Mouse (Mus musculus) gastrocnemius, postnatal 36 days (tissue): ENCODE results near the gene Hist1h4j. TPM values are rescaled to one million over a fixed set of nuclear protein-coding genes. Genes with fewer than 3 reads are reported as not detected.

Experiments
- DNase-seq, 2 experiments: peaks; one replicate each; pipeline ENCODE4 v3.0.0; 2022
- intact Hi-C: fragments of 180-260 bp; cut with DNase I; formaldehyde crosslinking; loops from one replicate; pipeline ENCODE4 v1.15.1; 2025
- microRNA-seq, 2 experiments: library from miRNA; unstranded; fragments of <30 nt; microRNA quantifications; one replicate each; pipeline ENCODE4 v1.2.0; 2021
- total RNA-seq, 2 experiments: library from RNA; stranded (reverse); gene quantifications; 2 replicates each; pipeline ENCODE4 v1.2.3; 2021

Gene Hist1h4j
- total RNA-seq, 2 experiments from 2014 or later = 2.0 to 3.2 TPM

- DNase-seq = peak; percentile 43 to 55
- intact Hi-C loops = loop anchor here (5.0 kb wide), 1 partner anchor 47 kb away; no protein-coding TSS in a partner anchor
Observed at GRCm38 (mm10) chr13:21778814-21779766, 44.2 kb downstream of the Hist1h4j start.

DNA sequence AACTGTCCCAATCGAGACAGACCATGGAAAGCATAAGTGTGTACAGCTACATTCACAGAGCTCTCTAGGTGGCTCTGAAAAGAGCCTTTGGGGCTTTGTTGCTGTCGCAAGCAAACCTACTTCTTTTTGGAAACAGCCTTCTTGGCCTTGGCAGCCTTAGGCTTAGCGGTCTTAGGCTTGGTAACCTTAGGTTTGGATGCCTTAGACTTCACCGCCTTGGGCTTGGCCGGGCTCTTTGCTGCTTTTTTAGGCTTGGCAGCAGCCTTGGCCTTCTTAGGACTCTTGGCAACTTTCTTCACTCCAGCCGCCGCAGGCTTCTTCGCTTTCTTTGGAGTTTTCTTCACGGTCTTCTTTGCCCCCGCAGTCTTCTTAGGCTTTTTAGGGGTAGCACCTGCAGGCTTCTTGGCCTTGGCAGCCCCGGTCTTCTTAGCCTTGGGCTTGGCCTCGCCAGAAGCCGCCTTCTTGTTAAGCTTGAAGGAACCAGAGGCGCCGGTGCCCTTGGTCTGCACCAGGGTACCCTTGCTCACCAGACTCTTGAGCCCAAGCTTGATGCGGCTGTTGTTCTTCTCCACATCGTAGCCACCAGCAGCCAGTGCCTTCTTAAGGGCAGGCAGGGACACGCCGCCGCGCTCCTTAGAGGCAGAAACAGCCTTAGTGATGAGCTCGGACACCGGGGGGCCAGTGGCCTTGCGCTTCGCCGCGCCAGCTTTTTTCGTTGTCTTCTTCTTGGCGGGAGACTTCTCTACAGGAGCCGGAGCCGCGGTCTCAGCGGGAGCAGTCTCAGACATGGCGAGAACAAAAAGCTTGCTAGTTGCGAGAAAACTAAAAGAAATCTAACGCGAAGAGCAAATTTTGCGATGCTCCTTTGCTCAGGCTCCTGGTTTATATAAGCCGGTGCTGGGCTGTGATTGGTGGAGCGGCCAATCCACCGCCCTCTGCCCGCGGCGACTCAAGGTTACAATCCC, 45.2 kb downstream of the Hist1h4j start, which contains the start of gene Hist1h1b:
Gene Hist1h1b (minus strand): TSS at position 859 of the 965 bp plus-strand sequence.
- intact Hi-C loops = loop anchor here (5.0 to 10.0 kb wide), 2 partner anchors 48 to 65 kb away; partner anchors contain the start of genes Hist1h2ai, Hist1h2bl and Hist1h3h
- DNase-seq = peak; percentile 16 to 27

DNA sequence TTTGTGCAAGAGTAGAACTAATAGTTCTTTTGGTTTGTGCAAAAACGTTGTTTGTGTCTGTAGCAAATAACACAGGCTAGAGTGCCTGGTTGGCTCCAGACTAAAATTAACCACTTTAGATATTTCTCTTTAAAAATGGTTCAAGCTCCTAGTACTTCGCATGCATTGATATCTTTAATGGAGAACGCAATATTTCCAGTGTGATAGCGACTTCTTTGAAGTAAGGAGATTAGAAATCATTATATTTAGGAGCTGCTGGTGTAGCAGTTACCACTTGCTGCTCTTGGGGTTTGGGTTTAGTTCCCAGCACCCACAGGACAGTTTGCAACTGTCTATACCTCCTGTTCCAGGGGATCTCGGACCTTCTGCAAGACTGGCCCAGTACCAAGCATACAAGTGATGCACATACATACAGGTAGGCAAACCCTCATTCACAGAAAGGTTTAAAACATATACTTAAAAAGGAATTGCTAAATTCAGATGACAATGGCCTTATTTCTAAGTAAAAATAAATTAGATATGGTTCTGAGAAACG, 46.2 kb downstream of the Hist1h4j start:
- no peak for DNase-seq
- intact Hi-C loops = loop anchor here (10.0 kb wide), 1 partner anchor 66 kb away; the partner anchor contains the start of genes Hist1h2ai, Hist1h2bl and Hist1h3h

- intact Hi-C loops = loop anchor here (10.0 kb wide), 1 partner anchor 67 kb away; the partner anchor contains the start of genes Hist1h2ai, Hist1h2bl and Hist1h3h
- no peak for DNase-seq
Observed at GRCm38 (mm10) chr13:21781639-21782038, 46.8 kb downstream of the Hist1h4j start.

DNA sequence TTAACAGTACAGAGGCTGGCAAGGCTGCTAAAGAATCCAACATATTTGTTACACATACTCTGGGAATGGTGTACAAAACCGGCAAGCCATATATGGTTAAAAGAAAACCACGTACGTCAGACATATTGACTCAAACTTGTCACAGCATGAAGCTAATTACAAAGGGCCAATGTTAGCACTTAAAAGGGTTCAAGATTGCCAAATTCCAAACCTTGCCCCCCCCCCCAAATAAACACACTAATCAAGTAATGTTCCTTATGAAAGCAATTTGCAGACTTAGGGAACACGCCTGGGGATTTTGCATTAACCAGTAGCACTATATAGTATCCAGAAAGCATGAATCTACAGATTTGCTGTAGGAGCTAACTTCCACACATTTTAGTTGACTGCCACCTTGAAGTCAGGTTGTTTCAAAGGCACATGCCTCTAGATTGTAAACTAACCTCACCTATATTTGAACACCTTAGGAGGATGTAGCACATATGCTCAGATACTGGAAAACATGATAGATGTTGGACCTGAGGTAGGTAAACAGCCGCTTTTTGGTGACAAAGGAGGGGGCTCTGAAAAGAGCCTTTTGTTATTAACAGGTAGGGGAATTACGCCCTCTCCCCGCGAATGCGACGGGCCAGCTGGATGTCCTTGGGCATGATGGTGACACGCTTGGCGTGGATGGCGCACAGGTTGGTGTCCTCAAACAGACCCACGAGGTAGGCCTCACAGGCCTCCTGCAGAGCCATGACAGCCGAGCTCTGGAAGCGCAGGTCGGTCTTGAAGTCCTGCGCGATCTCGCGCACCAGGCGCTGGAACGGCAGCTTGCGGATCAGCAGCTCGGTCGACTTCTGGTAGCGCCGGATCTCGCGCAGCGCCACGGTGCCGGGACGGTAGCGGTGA, 47.7 kb downstream of the Hist1h4j start:
- intact Hi-C loops = loop anchor here (10.0 kb wide), 1 partner anchor 68 kb away; the partner anchor contains the start of genes Hist1h2ai, Hist1h2bl and Hist1h3h
- DNase-seq = peak in 1 of 2 experiments; percentile 15

DNA sequence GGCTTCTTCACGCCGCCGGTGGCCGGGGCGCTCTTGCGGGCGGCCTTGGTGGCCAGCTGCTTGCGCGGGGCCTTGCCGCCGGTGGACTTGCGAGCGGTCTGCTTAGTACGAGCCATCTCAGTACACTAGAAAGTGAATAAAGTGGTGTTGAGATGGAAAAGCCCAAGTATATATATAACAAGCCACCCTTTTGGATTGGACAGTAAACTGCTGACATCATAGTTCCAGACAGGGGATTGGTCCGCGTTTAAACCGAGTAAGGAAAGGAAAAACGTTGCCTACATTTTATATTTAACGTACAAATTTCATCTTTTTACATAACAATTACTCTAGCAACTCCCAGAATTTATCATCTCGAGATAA, 48.4 kb downstream of the Hist1h4j start, which contains the start of gene Hist1h3i:
Gene Hist1h3i (minus strand): TSS at position 116 of the 363 bp plus-strand sequence.
- intact Hi-C loops = loop anchor here (10.0 kb wide), 1 partner anchor 68 kb away; the partner anchor contains the start of genes Hist1h2ai, Hist1h2bl and Hist1h3h

GRCm38 (mm10) chr13:21783734-21784161, 48.9 kb downstream of the Hist1h4j start:
- intact Hi-C loops = loop anchor here (10.0 kb wide), 1 partner anchor 69 kb away; the partner anchor contains the start of genes Hist1h2ai, Hist1h2bl and Hist1h3h
- no peak for DNase-seq

More for the DNA sequence above, 48.4 kb downstream of the Hist1h4j start, which contains the start of gene Hist1h3i:
- peak in 1 of 2 experiments; percentile 22 for DNase-seq

DNA sequence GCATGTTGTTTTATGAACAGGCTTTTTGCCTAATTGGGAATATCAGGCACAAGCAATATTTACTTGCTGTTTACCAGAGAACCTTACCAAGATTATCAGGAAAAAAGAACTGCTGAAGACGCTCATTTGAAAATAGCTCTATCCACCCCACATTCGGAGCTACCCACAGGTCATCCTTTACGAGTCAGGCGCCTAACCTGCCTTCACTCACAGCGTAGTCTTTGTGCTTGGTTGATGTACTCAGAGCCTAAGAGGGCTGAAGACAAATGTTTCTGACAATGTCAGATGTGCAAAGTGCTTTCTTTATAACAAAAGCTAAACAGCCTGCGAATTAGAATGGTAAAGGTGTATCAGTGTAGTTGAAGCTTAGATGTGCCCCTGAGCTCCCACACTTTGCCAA, 49.4 kb downstream of the Hist1h4j start:
- DNase-seq = no peak
- intact Hi-C loops = loop anchor here (10.0 kb wide), 1 partner anchor 70 kb away; the partner anchor contains the start of genes Hist1h2ai, Hist1h2bl and Hist1h3h

Small RNA genes within 50 kb of the gene (microRNA-seq; reads per million reads assigned to microRNA genes)
- gene Gm44357 = 0 reads per million in 2 experiments
- gene Gm44367 = 0 reads per million in 2 experiments
- gene Gm44454 = 0 reads per million in 2 experiments

Other genes starting within 250 kb of the Hist1h4j start
- gene AK157302, start 239.8 kb upstream of the Hist1h4j start, total RNA-seq = 10 to 100 TPM; 21.6 to 22.8 TPM
- 100 to 1,000 TPM; 119 to 122 TPM for gene Gm11273, start 233.6 kb upstream of the Hist1h4j start, total RNA-seq
- 1 to 10 TPM; 4.0 to 6.2 TPM for gene Zkscan8, start 203.9 kb upstream of the Hist1h4j start, total RNA-seq
- gene Olfr1366, start 192.3 kb upstream of the Hist1h4j start, total RNA-seq = not detected
- gene Olfr1535, start 175.2 kb upstream of the Hist1h4j start, total RNA-seq = not detected
- not detected for gene Olfr1364, start 153.3 kb upstream of the Hist1h4j start, total RNA-seq
- not detected for gene Olfr1362, start 121.0 kb upstream of the Hist1h4j start, total RNA-seq
- not detected for gene Olfr11, start 92.5 kb upstream of the Hist1h4j start, total RNA-seq
- not detected for gene Olfr1361, start 71.7 kb upstream of the Hist1h4j start, total RNA-seq
- not detected for gene Olfr1360, start 57.7 kb upstream of the Hist1h4j start, total RNA-seq
- not detected for gene Olfr1359, start 37.0 kb upstream of the Hist1h4j start, total RNA-seq
- gene Hist1h2bl, start 18.9 kb upstream of the Hist1h4j start, total RNA-seq = 10 to 100 TPM; 10.7 to 18.2 TPM
- gene Hist1h2ai, start 18.6 kb upstream of the Hist1h4j start, total RNA-seq = 1 to 10 TPM; 3.3 to 8.8 TPM
- gene Hist1h3h, start 17.4 kb upstream of the Hist1h4j start, total RNA-seq = 10 to 100 TPM; 12.6 to 15.0 TPM
- 1 to 10 TPM; 2.0 to 3.5 TPM for gene Hist1h2bm, start 13.0 kb upstream of the Hist1h4j start, total RNA-seq
- 10 to 100 TPM; 27.0 to 38.7 TPM for gene Hist1h4k, start 15.4 kb downstream of the Hist1h4j start, total RNA-seq
- gene Hist1h2ak, start 18.8 kb downstream of the Hist1h4j start, total RNA-seq = 1 to 10 TPM; 2.1 to 4.8 TPM
- gene Hist1h2bn, start 19.1 kb downstream of the Hist1h4j start, total RNA-seq = 1 to 10 TPM; 6.9 to 9.3 TPM
- gene Hist1h1b, start 45.6 kb downstream of the Hist1h4j start, total RNA-seq = 1 to 10 TPM; 4.7 to 6.6 TPM
- gene Hist1h3i, start 48.3 kb downstream of the Hist1h4j start, total RNA-seq = 10 to 100 TPM; 11.9 to 24.7 TPM
- 1 to 10 TPM; 1.0 to 2.0 TPM for gene Hist1h2an, start 52.2 kb downstream of the Hist1h4j start, total RNA-seq
- 1 to 10 TPM; 3.8 to 6.5 TPM for gene Hist1h2bp, start 52.4 kb downstream of the Hist1h4j start, total RNA-seq
- gene Hist1h2bq, start 75.1 kb downstream of the Hist1h4j start, total RNA-seq = 10 to 100 TPM; 18.8 to 22.7 TPM
- gene Hist1h2ao, start 75.4 kb downstream of the Hist1h4j start, total RNA-seq = 1 to 10 TPM in 1 of 2 experiments, under 1 TPM in 1; 0.81 to 6.5 TPM
- 10 to 100 TPM; 61.4 to 75.8 TPM for gene Hist1h4m, start 76.7 kb downstream of the Hist1h4j start, total RNA-seq
- gene Hist1h4n, start 97.1 kb downstream of the Hist1h4j start, total RNA-seq = not detected
- 10 to 100 TPM; 11.5 to 14.3 TPM for gene Hist1h2ap, start 98.4 kb downstream of the Hist1h4j start, total RNA-seq
- gene Hist1h2br, start 98.7 kb downstream of the Hist1h4j start, total RNA-seq = 10 to 100 TPM; 19.2 to 22.2 TPM
- gene Zfp184, start 210.0 kb downstream of the Hist1h4j start, total RNA-seq = under 1 TPM; 0.26 to 0.30 TPM
- not detected for gene Pom121l2, start 246.1 kb downstream of the Hist1h4j start, total RNA-seq